Mouse (Mus musculus): Measurements from ENCODE around the gene Efcab1. TPM values are rescaled to one million over a fixed set of nuclear protein-coding genes. Genes with fewer than 3 reads are reported as not detected.
A peak's percentile ranks its signal among the peaks of the same experiment; 100 is the strongest.
"Not testable (repeated sequence)": the region's sequence is repeated elsewhere in the genome, so short reads cannot be mapped to it uniquely, and the experiment has no call there.

Efcab1 gene
- 1.1 and 1.2 TPM in 2 replicates for polyA plus RNA-seq (2014; fragmentation: Nextera tagmentation; extraction: Ambion mirVana)

- no peaks in the 10 kb centered on the region for H3K27me3 ChIP-seq (replicated peaks; ENCODE audit: control insufficient read depth, insufficient read depth, low read length)
- H3K36me3 ChIP-seq (ENCODE audit: control insufficient read depth, insufficient read depth, low read length), result no peaks in the 10 kb centered on the region
- ATAC-seq (replicated peaks; ENCODE audit: low FRiP score) (peak; percentile 76), DNase-seq (ENCODE audit: low spot score) (peak; percentile 37)
- peak within 1 kb of the TSS; percentile 5 for H3K4me2 ChIP-seq
- H3K4me3 ChIP-seq (ENCODE audit: low read depth, low read length), result no peak within 1 kb of the TSS
- H3K4me1 ChIP-seq (replicated peaks; ENCODE audit: control insufficient read depth, insufficient read depth, low read length), result no peaks in the 10 kb centered on the region
- H3K9ac ChIP-seq (ENCODE audit: low read depth, low read length), result no peak within 1 kb of the TSS
- H3K27ac ChIP-seq (ENCODE audit: low read depth, low read length), result no peak within 1 kb of the TSS
- 25% methylated on average over 15 of the region's 15 CpGs for WGBS
- H3K9me3 ChIP-seq (ENCODE audit: control insufficient read depth, low read length), result no peaks in the 10 kb centered on the region
Observed at GRCm38 (mm10) chr16:14906393-14907100, at the start of gene Efcab1. Gene Efcab1 (plus strand): TSS chr16:14906606.

- Histone ChIP-seq H3K27ac (ENCODE audit: low read depth, low read length) (no peak overlapping the region), H3K4me3 (ENCODE audit: low read depth, low read length) (no peak overlapping the region), H3K36me3 (ENCODE audit: control insufficient read depth, insufficient read depth, low read length) (no peaks in the 10 kb centered on the region), H3K9ac (ENCODE audit: low read depth, low read length) (no peak overlapping the region), H3K4me2 (no peak overlapping the region), H3K27me3 (replicated peaks; ENCODE audit: control insufficient read depth, insufficient read depth, low read length) (no peaks in the 10 kb centered on the region), H3K9me3 (ENCODE audit: control insufficient read depth, low read length) (no peaks in the 10 kb centered on the region), H3K4me1 (replicated peaks; ENCODE audit: control insufficient read depth, insufficient read depth, low read length) (no peaks in the 10 kb centered on the region)
- DNase-seq (ENCODE audit: low spot score) (no peak), ATAC-seq (replicated peaks; ENCODE audit: low FRiP score) (no peak)
Observed at GRCm38 (mm10) chr16:14859443-14859842, 47.0 kb upstream of the Efcab1 start.

- no peak overlapping the region for H3K9ac ChIP-seq (ENCODE audit: low read depth, low read length)
- ATAC-seq (replicated peaks; ENCODE audit: low FRiP score) (no peak), DNase-seq (ENCODE audit: low spot score) (no peak)
- H3K9me3 ChIP-seq (ENCODE audit: control insufficient read depth, low read length), result no peaks in the 10 kb centered on the region
- H3K4me2 ChIP-seq, result no peak overlapping the region
- no peaks in the 10 kb centered on the region for H3K36me3 ChIP-seq (ENCODE audit: control insufficient read depth, insufficient read depth, low read length)
- no peaks in the 10 kb centered on the region for H3K27me3 ChIP-seq (replicated peaks; ENCODE audit: control insufficient read depth, insufficient read depth, low read length)
- no peak overlapping the region for H3K4me3 ChIP-seq (ENCODE audit: low read depth, low read length)
- H3K27ac ChIP-seq (ENCODE audit: low read depth, low read length), result no peak overlapping the region
- no peaks in the 10 kb centered on the region for H3K4me1 ChIP-seq (replicated peaks; ENCODE audit: control insufficient read depth, insufficient read depth, low read length)
- WGBS, result 76% methylated on average over 2 of the region's 2 CpGs
Observed at GRCm38 (mm10) chr16:14884916-14885315, 21.5 kb upstream of the Efcab1 start.

GRCm38 (mm10) chr16:14885372-14885771 is 21.0 kb upstream of the Efcab1 start:
- DNase-seq (ENCODE audit: low spot score), result no peak
- Histone ChIP-seq H3K9me3 (ENCODE audit: control insufficient read depth, low read length) (no peaks in the 10 kb centered on the region), H3K27ac (ENCODE audit: low read depth, low read length) (no peak overlapping the region), H3K4me2 (no peak overlapping the region), H3K9ac (ENCODE audit: low read depth, low read length) (no peak overlapping the region), H3K36me3 (ENCODE audit: control insufficient read depth, insufficient read depth, low read length) (no peaks in the 10 kb centered on the region), H3K27me3 (replicated peaks; ENCODE audit: control insufficient read depth, insufficient read depth, low read length) (no peaks in the 10 kb centered on the region), H3K4me1 (replicated peaks; ENCODE audit: control insufficient read depth, insufficient read depth, low read length) (no peaks in the 10 kb centered on the region), H3K4me3 (ENCODE audit: low read depth, low read length) (no peak overlapping the region)
- ATAC-seq (replicated peaks; ENCODE audit: low FRiP score), result no peak
- 61% methylated on average over 1 of the region's 1 CpGs for WGBS

GRCm38 (mm10) chr16:14892492-14892891 is 13.9 kb upstream of the Efcab1 start:
- Histone ChIP-seq H3K4me2 (no peak overlapping the region), H3K36me3 (ENCODE audit: control insufficient read depth, insufficient read depth, low read length) (no peaks in the 10 kb centered on the region), H3K27me3 (replicated peaks; ENCODE audit: control insufficient read depth, insufficient read depth, low read length) (no peaks in the 10 kb centered on the region), H3K4me3 (ENCODE audit: low read depth, low read length) (no peak overlapping the region), H3K27ac (ENCODE audit: low read depth, low read length) (no peak overlapping the region), H3K9me3 (ENCODE audit: control insufficient read depth, low read length) (no peaks in the 10 kb centered on the region), H3K9ac (ENCODE audit: low read depth, low read length) (no peak overlapping the region), H3K4me1 (replicated peaks; ENCODE audit: control insufficient read depth, insufficient read depth, low read length) (no peaks in the 10 kb centered on the region)
- no peak for DNase-seq (ENCODE audit: low spot score)
- WGBS, result 54% methylated on average over 3 of the region's 3 CpGs
- no peak for ATAC-seq (replicated peaks; ENCODE audit: low FRiP score)

- DNase-seq (ENCODE audit: low spot score) (no peak), ATAC-seq (replicated peaks; ENCODE audit: low FRiP score) (no peak)
- H3K36me3 ChIP-seq (ENCODE audit: control insufficient read depth, insufficient read depth, low read length), result no peaks in the 10 kb centered on the region
- H3K4me1 ChIP-seq (replicated peaks; ENCODE audit: control insufficient read depth, insufficient read depth, low read length), result no peaks in the 10 kb centered on the region
- no peak overlapping the region for H3K27ac ChIP-seq (ENCODE audit: low read depth, low read length)
- 62% methylated on average over 4 of the region's 4 CpGs for WGBS
- no peak overlapping the region for H3K4me2 ChIP-seq
- H3K4me3 ChIP-seq (ENCODE audit: low read depth, low read length), result no peak overlapping the region
- no peaks in the 10 kb centered on the region for H3K27me3 ChIP-seq (replicated peaks; ENCODE audit: control insufficient read depth, insufficient read depth, low read length)
- H3K9me3 ChIP-seq (ENCODE audit: control insufficient read depth, low read length), result no peaks in the 10 kb centered on the region
- no peak overlapping the region for H3K9ac ChIP-seq (ENCODE audit: low read depth, low read length)
Observed at GRCm38 (mm10) chr16:14893864-14894263, 12.5 kb upstream of the Efcab1 start.

GRCm38 (mm10) chr16:14894713-14895112 is 11.7 kb upstream of the Efcab1 start:
- ATAC-seq (replicated peaks; ENCODE audit: low FRiP score) (no peak), DNase-seq (ENCODE audit: low spot score) (no peak)
- H3K4me2 ChIP-seq, result no peak overlapping the region
- no peaks in the 10 kb centered on the region for H3K9me3 ChIP-seq (ENCODE audit: control insufficient read depth, low read length)
- H3K4me1 ChIP-seq (replicated peaks; ENCODE audit: control insufficient read depth, insufficient read depth, low read length), result no peaks in the 10 kb centered on the region
- H3K9ac ChIP-seq (ENCODE audit: low read depth, low read length), result no peak overlapping the region
- H3K27ac ChIP-seq (ENCODE audit: low read depth, low read length), result no peak overlapping the region
- H3K27me3 ChIP-seq (replicated peaks; ENCODE audit: control insufficient read depth, insufficient read depth, low read length), result no peaks in the 10 kb centered on the region
- H3K36me3 ChIP-seq (ENCODE audit: control insufficient read depth, insufficient read depth, low read length), result no peaks in the 10 kb centered on the region
- no peak overlapping the region for H3K4me3 ChIP-seq (ENCODE audit: low read depth, low read length)
- WGBS, result 79% methylated on average over 1 of the region's 1 CpGs

GRCm38 (mm10) chr16:14895543-14895942 is 10.9 kb upstream of the Efcab1 start:
- no peak for ATAC-seq (replicated peaks; ENCODE audit: low FRiP score)
- H3K27me3 ChIP-seq (replicated peaks; ENCODE audit: control insufficient read depth, insufficient read depth, low read length), result no peaks in the 10 kb centered on the region
- WGBS, result 61% methylated on average over 2 of the region's 2 CpGs
- no peaks in the 10 kb centered on the region for H3K36me3 ChIP-seq (ENCODE audit: control insufficient read depth, insufficient read depth, low read length)
- no peaks in the 10 kb centered on the region for H3K4me1 ChIP-seq (replicated peaks; ENCODE audit: control insufficient read depth, insufficient read depth, low read length)
- H3K9me3 ChIP-seq (ENCODE audit: control insufficient read depth, low read length), result no peaks in the 10 kb centered on the region
- no peak for DNase-seq (ENCODE audit: low spot score)
- no peak overlapping the region for H3K9ac ChIP-seq (ENCODE audit: low read depth, low read length)
- H3K27ac ChIP-seq (ENCODE audit: low read depth, low read length), result no peak overlapping the region
- H3K4me2 ChIP-seq, result no peak overlapping the region
- H3K4me3 ChIP-seq (ENCODE audit: low read depth, low read length), result no peak overlapping the region

GRCm38 (mm10) chr16:14930711-14931110 is 24.3 kb downstream of the Efcab1 start:
- not testable (repeated sequence) for DNase-seq (ENCODE audit: low spot score); H3K9ac ChIP-seq (ENCODE audit: low read depth, low read length); H3K27me3 ChIP-seq (replicated peaks; ENCODE audit: control insufficient read depth, insufficient read depth, low read length); H3K9me3 ChIP-seq (ENCODE audit: control insufficient read depth, low read length); ATAC-seq (replicated peaks; ENCODE audit: low FRiP score); H3K27ac ChIP-seq (ENCODE audit: low read depth, low read length); H3K4me1 ChIP-seq (replicated peaks; ENCODE audit: control insufficient read depth, insufficient read depth, low read length); H3K4me3 ChIP-seq (ENCODE audit: low read depth, low read length); H3K36me3 ChIP-seq (ENCODE audit: control insufficient read depth, insufficient read depth, low read length); H3K4me2 ChIP-seq
- 63% methylated on average over 3 of the region's 3 CpGs for WGBS
